Mouse (Mus musculus): ENCODE measurements at regions not wholly inside any gene's neighbourhood (a gene's known extent, or its start where the extent isn't known, plus 50 kb on each side); places are given as distances from the start of the nearest gene placed in this dataset.

GRCm38 (mm10) chr14:25239335-25239960 is 219.5 kb upstream of the Zmiz1 start:
- no peak for TF ChIP-seq CTCF (IDR thresholded peaks at IDR 0.05; ENCODE audit: low read depth)
- TF ChIP-seq EP300 (IDR thresholded peaks at IDR 0.05; ENCODE audit: low read depth), result no peak
